Mouse (Mus musculus): Measurements from ENCODE around the gene Ppp1r18. TPM values are rescaled to one million over a fixed set of nuclear protein-coding genes. Genes with fewer than 3 reads are reported as not detected.

Gene Ppp1r18
- total and polyA plus RNA-seq, 2 experiments from 2014 or later, result 14.1 to 33.0 TPM

GRCm38 (mm10) chr17:35864832-35865353 lies 500 bp upstream of the Ppp1r18 start:
- Histone ChIP-seq H3K4me1 (ENCODE audit: insufficient read depth, low read length) (peaks cover 11% of the 10 kb centered on the region), H3K27ac (ENCODE audit: low read depth, low read length) (peak overlapping the region; percentile 89; the same call in 1 of the 2 replicates), H3K4me3 (ENCODE audit: low read depth, low read length) (peak overlapping the region; percentile 76), H3K36me3 (ENCODE audit: insufficient read depth, low read length) (no peaks in the 10 kb centered on the region), H3K4me2 (ENCODE audit: low read depth, low read length, poor library complexity, severe bottlenecking) (peak overlapping the region; percentile 91), H3K9me3 (ENCODE audit: low read length) (no peaks in the 10 kb centered on the region), H3K9ac (replicated peaks; ENCODE audit: low read length, poor library complexity, severe bottlenecking) (peak overlapping the region; percentile 83), H3K27me3 (ENCODE audit: insufficient read depth, low read length) (no peaks in the 10 kb centered on the region)
- no peak for DNase-seq (ENCODE audit: low spot score)
- 22% methylated on average over 10 of the region's 10 CpGs for WGBS
- no peak for TF ChIP-seq CTCF (IDR thresholded peaks at IDR 0.05)
- ATAC-seq (ENCODE audit: low FRiP score), result no peak

- Histone ChIP-seq H3K27ac (ENCODE audit: low read depth, low read length) (peak overlapping the region; percentile 89), H3K9ac (replicated peaks; ENCODE audit: low read length, poor library complexity, severe bottlenecking) (peak overlapping the region; percentile 83), H3K36me3 (ENCODE audit: insufficient read depth, low read length) (no peaks in the 10 kb centered on the region), H3K4me3 (ENCODE audit: low read depth, low read length) (peak overlapping the region; percentile 76), H3K9me3 (ENCODE audit: low read length) (no peaks in the 10 kb centered on the region), H3K4me2 (ENCODE audit: low read depth, low read length, poor library complexity, severe bottlenecking) (peak overlapping the region; percentile 91), H3K27me3 (ENCODE audit: insufficient read depth, low read length) (no peaks in the 10 kb centered on the region), H3K4me1 (ENCODE audit: insufficient read depth, low read length) (peaks cover 17% of the 10 kb centered on the region)
- DNase-seq (ENCODE audit: low spot score) (peak; percentile 52), ATAC-seq (ENCODE audit: low FRiP score) (peak; percentile 35; the same call in 1 of the 2 replicates)
- no peak for TF ChIP-seq CTCF (IDR thresholded peaks at IDR 0.05)
- WGBS, result under 1% methylated on average over 35 of the region's 38 CpGs
Observed at GRCm38 (mm10) chr17:35866281-35866831, 963 bp downstream of the Ppp1r18 start.

- 0 out of 2 replicates have a peak, but pooled peaks have one; percentile 23 for TF ChIP-seq CTCF (IDR thresholded peaks at IDR 0.05)
- no peaks in the 10 kb centered on the region for H3K9me3 ChIP-seq (ENCODE audit: low read length)
- DNase-seq (ENCODE audit: low spot score) (no peak), ATAC-seq (ENCODE audit: low FRiP score) (no peak)
- 6% methylated on average over 26 of the region's 26 CpGs for WGBS
- H3K27ac ChIP-seq (ENCODE audit: low read depth, low read length), result peak overlapping the region; percentile 89
- no peaks in the 10 kb centered on the region for H3K36me3 ChIP-seq (ENCODE audit: insufficient read depth, low read length)
- H3K4me1 ChIP-seq (ENCODE audit: insufficient read depth, low read length), result peaks cover 20% of the 10 kb centered on the region
- H3K4me3 ChIP-seq (ENCODE audit: low read depth, low read length), result peak overlapping the region; percentile 76
- H3K9ac ChIP-seq (replicated peaks; ENCODE audit: low read length, poor library complexity, severe bottlenecking), result peak overlapping the region; percentile 83
- peak overlapping the region; percentile 91 for H3K4me2 ChIP-seq (ENCODE audit: low read depth, low read length, poor library complexity, severe bottlenecking)
- no peaks in the 10 kb centered on the region for H3K27me3 ChIP-seq (ENCODE audit: insufficient read depth, low read length)
Observed at GRCm38 (mm10) chr17:35866911-35867890, 1.8 kb downstream of the Ppp1r18 start.

- 25% methylated on average over 17 of the region's 17 CpGs for WGBS
- no peaks in the 10 kb centered on the region for H3K9me3 ChIP-seq (ENCODE audit: low read length)
- H3K4me2 ChIP-seq (ENCODE audit: low read depth, low read length, poor library complexity, severe bottlenecking), result peak overlapping the region; percentile 91
- no peak for ATAC-seq (ENCODE audit: low FRiP score)
- H3K36me3 ChIP-seq (ENCODE audit: insufficient read depth, low read length), result no peaks in the 10 kb centered on the region
- H3K4me1 ChIP-seq (ENCODE audit: insufficient read depth, low read length), result peaks cover 24% of the 10 kb centered on the region
- H3K9ac ChIP-seq (replicated peaks; ENCODE audit: low read length, poor library complexity, severe bottlenecking), result peak overlapping the region; percentile 69
- no peak for DNase-seq (ENCODE audit: low spot score)
- no peak for TF ChIP-seq CTCF (IDR thresholded peaks at IDR 0.05)
- peak overlapping the region; percentile 76 for H3K4me3 ChIP-seq (ENCODE audit: low read depth, low read length)
- no peaks in the 10 kb centered on the region for H3K27me3 ChIP-seq (ENCODE audit: insufficient read depth, low read length)
- peak overlapping the region; percentile 89 for H3K27ac ChIP-seq (ENCODE audit: low read depth, low read length)
Observed at GRCm38 (mm10) chr17:35868165-35868820, 2.9 kb downstream of the Ppp1r18 start.

GRCm38 (mm10) chr17:35868961-35869345 lies 3.6 kb downstream of the Ppp1r18 start:
- Histone ChIP-seq H3K4me2 (ENCODE audit: low read depth, low read length, poor library complexity, severe bottlenecking) (peak overlapping the region; percentile 91), H3K36me3 (ENCODE audit: insufficient read depth, low read length) (no peaks in the 10 kb centered on the region), H3K27ac (ENCODE audit: low read depth, low read length) (peak overlapping the region; percentile 33; the same call in 1 of the 2 replicates), H3K4me1 (ENCODE audit: insufficient read depth, low read length) (peaks cover 24% of the 10 kb centered on the region), H3K9ac (replicated peaks; ENCODE audit: low read length, poor library complexity, severe bottlenecking) (peak overlapping the region; percentile 69), H3K27me3 (ENCODE audit: insufficient read depth, low read length) (no peaks in the 10 kb centered on the region), H3K9me3 (ENCODE audit: low read length) (no peaks in the 10 kb centered on the region), H3K4me3 (ENCODE audit: low read depth, low read length) (peak overlapping the region; percentile 76)
- no peak for TF ChIP-seq CTCF (IDR thresholded peaks at IDR 0.05)
- DNase-seq (ENCODE audit: low spot score), result no peak
- ATAC-seq (ENCODE audit: low FRiP score), result no peak
- WGBS, result 3% methylated on average over 7 of the region's 7 CpGs
